Mouse (Mus musculus) stomach, postnatal 0 days (tissue): ENCODE data around the gene Gm10065. TPM values are rescaled to one million over a fixed set of nuclear protein-coding genes. Genes with fewer than 3 reads are reported as not detected.
A peak's percentile ranks its signal among the peaks of the same experiment; 100 is the strongest.

Source experiments
- ATAC-seq: fragments of 200-750 bp; cut with Nextera tagmentation; 2 replicates; pipeline ENCODE4 v1.8.0; 2017; ENCODE audit not compliant: low FRiP score, low TSS enrichment
- DNase-seq: peaks from one replicate; pipeline ENCODE4 v3.0.0-alpha.2; 2016; ENCODE audit warnings: low spot score
- H3K27ac ChIP-seq: fragments of 300-500 bp; sonication (generic); replicated peaks from 2 replicates; pipeline ENCODE4 v1.5.1; 2014; ENCODE audit warnings: mild to moderate bottlenecking, control low read depth
- H3K27me3 ChIP-seq: fragments of 300-500 bp; sonication (generic); 2 replicates; pipeline ENCODE4 v1.6.1; 2014; ENCODE audit warnings: low read length; ENCODE audit not compliant: control insufficient read depth, insufficient read depth
- H3K36me3 ChIP-seq: fragments of 300-500 bp; sonication (generic); 2 replicates; pipeline ENCODE4 v1.6.1; 2014; ENCODE audit warnings: low read length, mixed read lengths; ENCODE audit not compliant: control insufficient read depth, insufficient read depth
- H3K4me1 ChIP-seq: fragments of 300-500 bp; sonication (generic); replicated peaks from 2 replicates; pipeline ENCODE4 v1.6.1; 2014; ENCODE audit warnings: antibody characterized with exemption; ENCODE audit not compliant: control insufficient read depth, insufficient read depth
- H3K4me2 ChIP-seq: fragments of 300-500 bp; sonication (generic); replicated peaks from 2 replicates; pipeline ENCODE4 v1.6.1; 2014; ENCODE audit warnings: low read depth, mild to moderate bottlenecking, control low read depth, moderate library complexity
- H3K4me3 ChIP-seq: fragments of 300-500 bp; sonication (generic); 2 replicates; pipeline ENCODE4 v1.5.1; 2014; ENCODE audit warnings: low read depth, low read length, control low read depth
- H3K9ac ChIP-seq: fragments of 300-500 bp; sonication (generic); 2 replicates; pipeline ENCODE4 v1.6.1; 2014; ENCODE audit warnings: mild to moderate bottlenecking, low read length, control low read depth, mixed read lengths
- H3K9me3 ChIP-seq: fragments of 300-500 bp; sonication (generic); 2 replicates; pipeline ENCODE4 v1.6.1; 2016; ENCODE audit warnings: low read length; ENCODE audit not compliant: control insufficient read depth
- CTCF ChIP-seq: IDR thresholded peaks from 2 replicates; pipeline ENCODE4 v1.5.1; 2016; ENCODE audit warnings: antibody characterized with exemption, low read depth, mild to moderate bottlenecking, moderate library complexity
- EP300 ChIP-seq: optimal IDR thresholded peaks from 2 replicates; pipeline ENCODE3; 2016; ENCODE audit warnings: antibody characterized with exemption
- WGBS: fragments of 180-500 bp; shearing (Covaris S2); extraction: QIAGEN DNeasy Blood & Tissue Kit; methylation state at CpG from one replicate; pipeline ENCODE4 v1.1.7; 2014; 5-methylcytosine and 5-hydroxymethylcytosine counted together
- polyA plus RNA-seq: library from polyadenylated mRNA; unstranded; fragments of >200 nt; fragmentation: Nextera tagmentation; extraction: Ambion mirVana; gene quantifications from 2 replicates; pipeline ENCODE4 v1.2.1, GENCODE M21; 2015

The Gm10065 gene
- polyA plus RNA-seq, 1 experiment from 2014 or later, result not detected

GRCm38 (mm10) chr13:21456347-21456746, 22.9 kb downstream of the Gm10065 start:
- ATAC-seq, result peak; percentile 64
- H3K27ac ChIP-seq, result no peak overlapping the region
- H3K9me3 ChIP-seq, result no peaks in the 10 kb centered on the region
- DNase-seq, result peak; percentile 68
- WGBS, result 6% methylated on average over 4 of the region's 4 CpGs
- no peak for TF ChIP-seq CTCF
- TF ChIP-seq EP300, result no peak
- no peaks in the 10 kb centered on the region for H3K36me3 ChIP-seq
- no peaks in the 10 kb centered on the region; the same call in 1 of the 2 replicates for H3K4me1 ChIP-seq
- no peak overlapping the region for H3K4me3 ChIP-seq
- no peaks in the 10 kb centered on the region for H3K27me3 ChIP-seq
- no peak overlapping the region for H3K9ac ChIP-seq
- H3K4me2 ChIP-seq, result no peak overlapping the region

GRCm38 (mm10) chr13:21454133-21454532, 25.1 kb downstream of the Gm10065 start:
- Histone ChIP-seq H3K36me3 (no peaks in the 10 kb centered on the region), H3K4me1 (no peaks in the 10 kb centered on the region; the same call in 1 of the 2 replicates), H3K27me3 (no peaks in the 10 kb centered on the region), H3K9me3 (no peaks in the 10 kb centered on the region), H3K4me3 (no peak overlapping the region), H3K9ac (no peak overlapping the region), H3K4me2 (no peak overlapping the region), H3K27ac (no peak overlapping the region)
- WGBS, result 43% methylated on average over 3 of the region's 3 CpGs
- ATAC-seq, result 0 out of 2 replicates have a peak, but pooled peaks have one; percentile 44
- TF ChIP-seq CTCF (no peak), EP300 (no peak)
- DNase-seq, result no peak

GRCm38 (mm10) chr13:21453449-21453848, 25.8 kb downstream of the Gm10065 start, which contains the start of gene Zscan26:
Zscan26 (minus strand) TSS chr13:21453730.
- DNase-seq, result peak; percentile 91
- Histone ChIP-seq H3K9me3 (no peaks in the 10 kb centered on the region), H3K27me3 (no peaks in the 10 kb centered on the region), H3K4me1 (no peaks in the 10 kb centered on the region; the same call in 1 of the 2 replicates), H3K9ac (peak within 1 kb of the TSS; percentile 70), H3K27ac (peak within 1 kb of the TSS; percentile 87), H3K4me3 (peak within 1 kb of the TSS; percentile 63), H3K4me2 (peak within 1 kb of the TSS; percentile 55), H3K36me3 (no peaks in the 10 kb centered on the region)
- WGBS, result under 1% methylated on average over 23 of the region's 23 CpGs
- TF ChIP-seq CTCF (no peak), EP300 (no peak)
- peak; percentile 93 for ATAC-seq

DNA sequence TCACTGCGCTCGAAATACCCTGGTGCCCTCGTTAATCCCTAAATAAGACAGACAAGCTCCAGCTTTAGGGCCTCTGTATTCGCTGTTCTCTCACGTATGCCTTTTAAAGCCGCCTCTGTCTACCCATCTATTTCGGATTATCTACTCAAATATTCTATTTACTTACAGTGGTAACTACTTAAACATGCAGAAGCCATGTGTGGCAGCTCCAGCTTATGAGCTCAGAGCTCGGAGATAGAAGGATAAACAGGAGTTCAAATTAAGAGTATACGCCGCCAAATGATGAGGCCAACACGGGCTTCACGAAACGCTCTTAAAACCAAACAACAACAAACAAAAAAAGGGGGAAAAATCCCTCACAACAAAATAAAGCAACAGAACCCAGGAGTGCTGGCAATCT, 26.2 kb downstream of the Gm10065 start:
- H3K27ac ChIP-seq, result peak overlapping the region; percentile 87
- H3K4me2 ChIP-seq, result peak overlapping the region; percentile 55
- no peaks in the 10 kb centered on the region; the same call in 1 of the 2 replicates for H3K4me1 ChIP-seq
- no peaks in the 10 kb centered on the region for H3K27me3 ChIP-seq
- H3K36me3 ChIP-seq, result no peaks in the 10 kb centered on the region
- peak overlapping the region; percentile 70 for H3K9ac ChIP-seq
- ATAC-seq, result no peak
- H3K9me3 ChIP-seq, result no peaks in the 10 kb centered on the region
- DNase-seq, result no peak
- peak overlapping the region; percentile 63 for H3K4me3 ChIP-seq
- TF ChIP-seq CTCF (no peak), EP300 (no peak)
- 2% methylated on average over 13 of the region's 13 CpGs for WGBS

DNA sequence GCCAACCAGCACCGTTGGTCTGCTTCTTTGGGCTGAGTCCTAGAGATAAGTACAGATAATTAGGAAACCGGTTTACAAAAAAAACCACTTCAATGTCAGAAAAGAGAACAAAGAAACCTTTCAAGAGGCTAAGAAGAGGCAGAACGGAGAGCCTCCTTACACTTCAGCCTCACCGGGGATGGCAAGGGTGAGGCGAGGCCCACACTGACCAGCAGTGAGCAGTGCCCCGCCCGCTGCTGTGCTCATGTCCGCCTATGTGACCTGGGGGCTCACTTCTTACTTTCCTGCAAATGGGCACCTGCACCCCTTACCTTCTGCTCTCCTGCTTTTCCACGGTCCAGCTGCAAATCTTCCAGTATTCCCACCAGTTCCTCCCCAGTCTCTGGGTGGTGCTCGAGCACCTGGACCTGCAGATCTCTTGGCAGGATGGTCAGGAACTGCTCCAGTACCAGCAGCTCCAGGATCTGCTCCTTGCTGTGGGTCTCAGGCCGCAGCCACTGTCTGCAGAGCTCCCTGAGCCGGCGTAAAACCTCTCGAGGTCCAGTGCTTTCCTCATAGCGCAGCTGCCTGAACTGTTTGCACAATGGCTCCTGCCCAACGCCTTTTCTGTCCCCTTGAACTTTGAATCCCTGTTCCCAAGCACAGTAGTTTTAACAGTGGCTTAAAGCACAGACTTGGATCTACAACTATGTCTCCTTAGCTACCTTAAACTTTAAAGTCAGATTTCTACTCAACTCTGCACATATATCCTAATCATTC, 31.2 kb downstream of the Gm10065 start:
- Histone ChIP-seq H3K9me3 (no peaks in the 10 kb centered on the region), H3K4me2 (no peak overlapping the region), H3K27me3 (no peaks in the 10 kb centered on the region), H3K4me3 (no peak overlapping the region), H3K36me3 (peaks cover 6% of the 10 kb centered on the region), H3K9ac (no peak overlapping the region), H3K4me1 (no peaks in the 10 kb centered on the region; the same call in 1 of the 2 replicates), H3K27ac (no peak overlapping the region)
- 67% methylated on average over 16 of the region's 16 CpGs for WGBS
- peak; percentile 41; the same call in 1 of the 2 replicates for ATAC-seq
- no peak for TF ChIP-seq EP300
- no peak for TF ChIP-seq CTCF
- peak; percentile 55 for DNase-seq

- H3K4me3 ChIP-seq, result no peak overlapping the region
- H3K36me3 ChIP-seq, result peaks cover 6% of the 10 kb centered on the region
- no peak for ATAC-seq
- TF ChIP-seq CTCF (no peak), EP300 (no peak)
- no peaks in the 10 kb centered on the region for H3K9me3 ChIP-seq
- H3K4me1 ChIP-seq, result no peaks in the 10 kb centered on the region
- H3K4me2 ChIP-seq, result no peak overlapping the region
- no peaks in the 10 kb centered on the region for H3K27me3 ChIP-seq
- WGBS, result 82% methylated on average over 9 of the region's 9 CpGs
- DNase-seq, result no peak
- H3K9ac ChIP-seq, result no peak overlapping the region
- H3K27ac ChIP-seq, result no peak overlapping the region
Measured at GRCm38 (mm10) chr13:21446796-21447195, 32.4 kb downstream of the Gm10065 start.
